Comparison of ENCODE assay signal across 11 mouse cellular contexts in the genomic region with DNA sequence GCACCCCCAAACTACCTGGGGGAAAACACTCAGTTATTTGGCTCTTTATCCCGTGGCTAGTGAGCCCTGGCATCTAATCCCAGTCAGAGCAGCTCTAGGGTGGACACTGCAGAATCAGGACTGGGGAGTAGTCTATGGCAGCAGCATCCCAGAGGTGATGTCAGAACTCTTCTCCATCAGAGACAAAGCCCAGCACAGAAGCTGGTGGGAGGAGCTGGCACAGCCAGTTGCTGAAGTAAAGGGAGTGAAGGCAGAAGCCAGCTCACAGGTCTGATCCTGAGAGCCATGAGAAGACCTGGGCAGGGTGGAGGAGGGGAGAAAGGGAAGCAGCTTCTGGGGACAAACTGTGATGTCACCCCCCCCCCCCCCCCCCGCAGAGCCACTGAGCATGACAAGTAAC. TPM values are rescaled to one million over a fixed set of nuclear protein-coding genes. Genes with fewer than 3 reads are reported as not detected.
DNase-seq lines count a peak whose midpoint lies in the region; ATAC-seq and TF ChIP-seq lines count a peak whose summit lies in the region.
"Had no signal": no experiment of that assay in that cellular context is flagged by ENCODE, and none has a peak within 500 bp of the region (broad histone marks: within the 10 kb centered on the region; RNA-seq: fewer than 3 reads in every experiment).

No protein-coding gene starts in this region.

- no peak for DNase-seq in kidney, adult 2 months
- no peak for DNase-seq in limb, embryonic 10.5 days (ENCODE audit: low spot score)
- DNase-seq in frontal cortex, postnatal 36 days (ENCODE audit: low spot score in 2 of 2), result no peak
- DNase-seq in B cell, adult 2 months, result no peak
- DNase-seq in thymus, postnatal 36 days, result no peak
- DNase-seq: adrenal gland, postnatal 14 days; heart, postnatal 4 days; spleen, adult 18-20 months had no signal

- H3K9ac ChIP-seq in kidney, embryonic 15.5 days, result no peak overlapping the region
- H3K9ac ChIP-seq in forebrain, embryonic 15.5 days (replicated peaks), result 0 out of 2 replicates have a peak overlapping the region, but pooled peaks have one; percentile 15
- peak overlapping the region; percentile 28; the same call in 1 of the 2 replicates for H3K9ac ChIP-seq in neural tube, embryonic 15.5 days (replicated peaks)

- no peak for TF ChIP-seq CTCF in kidney, adult 2 months (conservative IDR thresholded peaks at IDR 0.05; ENCODE audit: insufficient read depth, insufficient read length, low read depth, low read length)

- no peaks in the 10 kb centered on the region for H3K36me3 ChIP-seq in kidney, embryonic 15.5 days
- H3K36me3 ChIP-seq in kidney, adult 2 months (ENCODE audit: control insufficient read depth, insufficient read depth, low read length), result no peaks in the 10 kb centered on the region
- H3K36me3 ChIP-seq in forebrain, embryonic 15.5 days, result no peaks in the 10 kb centered on the region
- no peaks in the 10 kb centered on the region for H3K36me3 ChIP-seq in limb, embryonic 10.5 days
- no peaks in the 10 kb centered on the region for H3K36me3 ChIP-seq in neural tube, embryonic 15.5 days

- H3K4me2 ChIP-seq in kidney, embryonic 15.5 days, result no peak overlapping the region
- H3K4me2 ChIP-seq in forebrain, embryonic 15.5 days (replicated peaks), result no peak overlapping the region
- H3K4me2 ChIP-seq in neural tube, embryonic 15.5 days, result no peak overlapping the region

- H3K4me1 ChIP-seq in kidney, embryonic 15.5 days, result peaks cover 93% of the 10 kb centered on the region
- H3K4me1 ChIP-seq in kidney, adult 2 months (ENCODE audit: control insufficient read depth, insufficient read depth, low read length), result peaks cover 5% of the 10 kb centered on the region
- H3K4me1 ChIP-seq in forebrain, embryonic 15.5 days, result peaks cover 75% of the 10 kb centered on the region
- H3K4me1 ChIP-seq in limb, embryonic 10.5 days, result peaks cover 77% of the 10 kb centered on the region
- peaks cover 80% of the 10 kb centered on the region for H3K4me1 ChIP-seq in neural tube, embryonic 15.5 days

- 52% methylated on average over 1 of the region's 2 CpGs for WGBS in kidney, embryonic 15.5 days
- WGBS in kidney, adult 2 months, result 63% methylated on average over 2 of the region's 2 CpGs
- 32% methylated on average over 2 of the region's 2 CpGs for WGBS in forebrain, embryonic 15.5 days
- 36% methylated on average over 2 of the region's 2 CpGs for whole genome bisulfite sequencing in limb, embryonic 10.5 days
- 52% methylated on average over 2 of the region's 2 CpGs for WGBS in neural tube, embryonic 15.5 days

- no peak overlapping the region for H3K4me3 ChIP-seq in kidney, embryonic 15.5 days (replicated peaks)
- no peak overlapping the region for H3K4me3 ChIP-seq in kidney, adult 2 months (ENCODE audit: insufficient read depth, low read depth, low read length)
- H3K4me3 ChIP-seq in forebrain, embryonic 15.5 days, result no peak overlapping the region
- no peak overlapping the region for H3K4me3 ChIP-seq in limb, embryonic 10.5 days
- H3K4me3 ChIP-seq in neural tube, embryonic 15.5 days (replicated peaks), result no peak overlapping the region

- no peak for TF ChIP-seq POLR2A in kidney, adult 2 months (IDR thresholded peaks at IDR 0.05; ENCODE audit: low read depth, low read length)

- H3K9me3 ChIP-seq in kidney, embryonic 15.5 days (replicated peaks), result no peaks in the 10 kb centered on the region
- no peaks in the 10 kb centered on the region for H3K9me3 ChIP-seq in forebrain, embryonic 15.5 days
- H3K9me3 ChIP-seq in limb, embryonic 10.5 days (replicated peaks), result no peaks in the 10 kb centered on the region
- H3K9me3 ChIP-seq in neural tube, embryonic 15.5 days (replicated peaks), result no peaks in the 10 kb centered on the region

- no peaks in the 10 kb centered on the region for H3K27me3 ChIP-seq in kidney, embryonic 15.5 days
- no peaks in the 10 kb centered on the region for H3K27me3 ChIP-seq in kidney, adult 2 months (replicated peaks; ENCODE audit: control insufficient read depth, insufficient read depth, low read length)
- no peaks in the 10 kb centered on the region for H3K27me3 ChIP-seq in forebrain, embryonic 15.5 days
- no peaks in the 10 kb centered on the region for H3K27me3 ChIP-seq in limb, embryonic 10.5 days (ENCODE audit: low read depth, poor library complexity, severe bottlenecking)
- no peaks in the 10 kb centered on the region for H3K27me3 ChIP-seq in neural tube, embryonic 15.5 days (replicated peaks)

- peak overlapping the region; percentile 10; the same call in 1 of the 2 replicates for H3K27ac ChIP-seq in kidney, embryonic 15.5 days
- no peak overlapping the region for H3K27ac ChIP-seq in kidney, adult 2 months (ENCODE audit: insufficient read depth, low read depth, low read length)
- H3K27ac ChIP-seq in forebrain, embryonic 15.5 days (replicated peaks), result peak overlapping the region; percentile 90
- peak overlapping the region; percentile 43 for H3K27ac ChIP-seq in limb, embryonic 10.5 days
- H3K27ac ChIP-seq in neural tube, embryonic 15.5 days (replicated peaks), result peak overlapping the region; percentile 79

- no peak for ATAC-seq in kidney, embryonic 15.5 days (replicated peaks; ENCODE audit: low FRiP score)
- 0 out of 2 replicates have a peak, but pooled peaks have one; percentile 3 for ATAC-seq in forebrain, embryonic 15.5 days (replicated peaks)
- ATAC-seq in neural tube, embryonic 15.5 days (ENCODE audit: low FRiP score), result no peak

RNA-seq across cellular contexts. Expression of a gene that starts 48.0 kb away (rescaled TPM):
- polyA plus RNA-seq in kidney, embryonic 15.5 days (2015; fragmentation: Nextera tagmentation; extraction: Ambion mirVana), result 41.0 and 44.8 TPM in 2 replicates
- polyA plus RNA-seq in kidney, adult 2 months (2012; rRNA removed), result 18.9 and 20.9 TPM in 2 replicates
- polyA plus RNA-seq in forebrain, embryonic 15.5 days (2015; fragmentation: Nextera tagmentation; extraction: Ambion mirVana), result 16.5 and 16.9 TPM in 2 replicates
- 9.9 and 13.4 TPM in 2 replicates for polyA plus RNA-seq in limb, embryonic 10.5 days (2016; fragmentation: Nextera tagmentation; extraction: Ambion mirVana)
- 22.0 and 29.3 TPM in 2 replicates for polyA plus RNA-seq in neural tube, embryonic 15.5 days (2015; fragmentation: Nextera tagmentation; extraction: Ambion mirVana)
